Mouse (Mus musculus): ENCODE measurements around the gene Herc2. TPM values are rescaled to one million over a fixed set of nuclear protein-coding genes. Genes with fewer than 3 reads are reported as not detected.

Gene Herc2
- polyA plus RNA-seq, 1 experiment from 2014 or later, result 15.6 TPM

Other genes with a start within 250 kb of the Herc2 start
- 87.4 to 196 TPM (median 94.6 TPM) in 3 replicates for gene Cyfip1, start 208.5 kb upstream of the Herc2 start, polyA plus RNA-seq (2018)
- 46.8 to 70.3 TPM (median 57.8 TPM) in 3 replicates for gene Nipa2, start 87.7 kb upstream of the Herc2 start, polyA plus RNA-seq (2018)
- gene Nipa1, start 30.2 kb upstream of the Herc2 start, polyA plus RNA-seq (2018), result 4.1 to 8.0 TPM (median 4.2 TPM) in 3 replicates
- gene Oca2, start 189.6 kb downstream of the Herc2 start, polyA plus RNA-seq (2018), result not detected in 3 replicates

All from macrophage (primary cell).